ENCODE assay signal across 18 mouse cellular contexts in genomic region chr16:11035273-11035672, GRCm38 (mm10).
"Had no signal": no experiment of that assay in that cellular context is flagged by ENCODE, and none has a peak within 500 bp of the region (broad histone marks: within the 10 kb centered on the region; RNA-seq: fewer than 3 reads in every experiment).

No protein-coding gene starts in this region.

- H3K4me2 ChIP-seq: embryonic facial prominence, embryonic 12.5 days; embryonic facial prominence, embryonic 15.5 days; forebrain, embryonic 13.5 days; forebrain, embryonic 15.5 days had no signal

- H3K36me3 ChIP-seq: embryonic facial prominence, embryonic 10.5 days; embryonic facial prominence, embryonic 12.5 days; embryonic facial prominence, embryonic 13.5 days; embryonic facial prominence, embryonic 15.5 days; forebrain, embryonic 10.5 days; forebrain, embryonic 12.5 days; forebrain, embryonic 15.5 days had no signal

- H3K27ac ChIP-seq: embryonic facial prominence, embryonic 10.5 days; embryonic facial prominence, embryonic 12.5 days; embryonic facial prominence, embryonic 13.5 days; embryonic facial prominence, embryonic 15.5 days; forebrain, embryonic 10.5 days; forebrain, embryonic 12.5 days; forebrain, embryonic 13.5 days; forebrain, embryonic 15.5 days; gastrocnemius, adult 2 months; heart, adult 2 months had no signal

- H3K27me3 ChIP-seq: embryonic facial prominence, embryonic 12.5 days; embryonic facial prominence, embryonic 13.5 days; embryonic facial prominence, embryonic 15.5 days; forebrain, embryonic 12.5 days; forebrain, embryonic 13.5 days; forebrain, embryonic 15.5 days had no signal

- H3K4me3 ChIP-seq: embryonic facial prominence, embryonic 10.5 days; embryonic facial prominence, embryonic 12.5 days; embryonic facial prominence, embryonic 13.5 days; embryonic facial prominence, embryonic 15.5 days; erythroblast, embryonic 14.5 days; forebrain, embryonic 10.5 days; forebrain, embryonic 12.5 days; forebrain, embryonic 13.5 days; forebrain, embryonic 15.5 days; gastrocnemius, adult 2 months; heart, adult 2 months had no signal

- DNase-seq: cerebellum, postnatal 10 days; embryo, embryonic 11 days; forebrain, postnatal 0 days; gastrocnemius, adult 2 months; gastrocnemius, postnatal 10 days; gastrocnemius, postnatal 14 days; gastrocnemius, postnatal 25 days; gastrocnemius, postnatal 36 days had no signal

- H3K9me3 ChIP-seq: embryonic facial prominence, embryonic 10.5 days; embryonic facial prominence, embryonic 12.5 days; embryonic facial prominence, embryonic 13.5 days; embryonic facial prominence, embryonic 15.5 days; forebrain, embryonic 10.5 days; forebrain, embryonic 12.5 days; forebrain, embryonic 13.5 days; forebrain, embryonic 15.5 days had no signal

- H3K9ac ChIP-seq: embryonic facial prominence, embryonic 12.5 days; embryonic facial prominence, embryonic 15.5 days; forebrain, embryonic 12.5 days; forebrain, embryonic 13.5 days; forebrain, embryonic 15.5 days; forebrain, postnatal 0 days had no signal

- H3K4me1 ChIP-seq: embryonic facial prominence, embryonic 12.5 days; forebrain, embryonic 13.5 days; forebrain, embryonic 15.5 days had no signal
